Mouse (Mus musculus) urinary bladder, adult 2 months (tissue): ENCODE data around the gene Gm3739. TPM values are rescaled to one million over a fixed set of nuclear protein-coding genes. Genes with fewer than 3 reads are reported as not detected.
A peak's percentile ranks its signal among the peaks of the same experiment; 100 is the strongest.
"Not testable (repeated sequence)": the region's sequence is repeated elsewhere in the genome, so short reads cannot be mapped to it uniquely, and the experiment has no call there.

Experiments
- DNase-seq: peaks from one replicate; pipeline ENCODE4 v3.0.0; 2022; ENCODE audit warnings: low spot score
- polyA plus RNA-seq: library from polyadenylated mRNA; depleted of rRNA; stranded (reverse); fragments of >200 nt; gene quantifications from 2 replicates; pipeline ENCODE4 v1.2.3, GENCODE M21; 2012; rRNA removed

The Gm3739 gene
- 3.2 and 4.9 TPM in 2 replicates for polyA plus RNA-seq

GRCm38 (mm10) chr14:7314661-7315060 lies at the start of gene Gm3739:
Gm3739 (minus strand) TSS chr14:7315049.
- DNase-seq = peak; percentile 25

GRCm38 (mm10) chr14:7332295-7332694 lies 17.4 kb upstream of the Gm3739 start, which contains the start of gene Gm5797:
Gm5797 (minus strand) TSS chr14:7332395.
- DNase-seq = not testable (repeated sequence)

DNA sequence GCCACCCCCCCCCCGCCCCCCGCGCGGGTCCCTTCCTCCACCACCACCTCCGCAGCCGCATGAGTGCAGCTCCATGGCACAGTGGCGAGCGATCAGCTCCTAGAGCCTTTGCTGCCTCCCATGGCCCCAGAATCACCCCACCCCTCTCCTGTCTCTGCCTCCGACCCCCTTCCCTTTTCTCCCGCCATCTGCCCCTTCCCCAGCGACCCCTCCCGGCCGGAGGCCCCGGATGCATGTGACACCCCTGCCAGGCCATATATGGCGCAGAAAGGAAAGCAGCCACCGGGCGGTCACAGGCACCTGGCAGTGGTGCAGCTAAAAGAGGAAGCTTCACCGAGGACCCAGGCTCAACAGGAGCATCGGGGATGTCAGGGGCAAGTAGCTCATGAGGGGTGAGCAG lies 244 bp upstream of the Gm3739 start:
- DNase-seq = peak; percentile 23

DNA sequence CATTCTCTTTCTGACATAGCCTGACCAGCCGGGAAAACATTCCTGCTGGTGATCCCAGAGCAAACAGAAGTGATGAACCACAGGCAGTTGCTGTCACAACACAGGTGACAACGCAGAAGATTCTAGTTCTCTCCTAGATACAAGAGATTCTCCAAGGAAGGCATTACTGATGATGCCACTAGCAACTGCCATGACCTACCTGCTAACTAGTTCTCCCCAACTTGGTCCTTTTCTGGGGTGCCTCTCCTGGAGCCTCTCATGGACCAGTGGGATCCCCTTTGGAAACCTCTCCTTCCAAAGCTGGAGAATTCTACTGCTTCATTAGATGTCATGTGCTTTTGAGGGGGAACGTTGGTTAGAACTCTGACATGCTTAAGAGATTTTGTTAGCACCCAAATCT lies 50.2 kb downstream of the Gm3739 start, which contains the start of gene Gm3727:
Gene Gm3727 (minus strand): TSS at position 101 of the 400 bp plus-strand sequence.
- DNase-seq = not testable (repeated sequence)

Other genes starting within 250 kb of the Gm3739 start
- 4.1 and 5.7 TPM in 2 replicates for gene Gm3696, start 214.4 kb downstream of the Gm3739 start, polyA plus RNA-seq
- gene Gm6676, start 189.6 kb downstream of the Gm3739 start, polyA plus RNA-seq = not detected in 2 replicates
- 16.7 and 21.8 TPM in 2 replicates for gene Gm3512, start 140.5 kb downstream of the Gm3739 start, polyA plus RNA-seq
- gene Gm16434, start 120.5 kb downstream of the Gm3739 start, polyA plus RNA-seq = not detected in 2 replicates
- gene Gm3727, start 50.3 kb downstream of the Gm3739 start, polyA plus RNA-seq = not detected in 2 replicates
- not detected in 2 replicates for gene Gm5797, start 17.3 kb upstream of the Gm3739 start, polyA plus RNA-seq
- gene Gm8374, start 50.1 kb upstream of the Gm3739 start, polyA plus RNA-seq = not detected in 2 replicates
- not detected in 2 replicates for gene Gm3755, start 135.9 kb upstream of the Gm3739 start, polyA plus RNA-seq
- 0.30 and 0.40 TPM in 2 replicates for gene Gm3752, start 168.7 kb upstream of the Gm3739 start, polyA plus RNA-seq